In the genomic region with DNA sequence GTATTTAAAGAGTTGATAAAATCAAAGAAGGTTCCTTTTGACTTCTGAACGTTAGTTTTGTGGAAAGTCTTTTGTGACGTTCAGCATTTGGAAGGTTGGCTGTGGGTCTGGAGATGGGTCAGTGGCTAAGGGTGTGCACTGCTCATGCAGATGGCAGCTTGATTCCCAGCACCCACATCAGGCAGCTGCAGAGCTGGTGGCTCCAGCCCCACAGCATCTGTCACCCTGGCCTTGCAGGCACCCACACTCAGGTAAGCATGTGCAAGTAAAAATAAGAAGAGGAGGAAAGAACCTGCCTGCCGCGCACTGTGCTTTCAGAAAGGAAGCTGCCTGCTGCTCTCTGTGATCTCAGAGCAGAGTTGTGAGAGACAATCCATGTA, we compare ENCODE assay signal across 29 mouse cellular contexts. TPM values are rescaled to one million over a fixed set of nuclear protein-coding genes. Genes with fewer than 3 reads are reported as not detected.
A peak's percentile ranks its signal among the peaks of the same experiment; 100 is the strongest.
DNase-seq lines count a peak whose midpoint lies in the region; ATAC-seq and TF ChIP-seq lines count a peak whose summit lies in the region.
"Had no signal": no experiment of that assay in that cellular context is flagged by ENCODE, and none has a peak within 500 bp of the region (broad histone marks: within the 10 kb centered on the region; RNA-seq: fewer than 3 reads in every experiment).

No protein-coding gene starts in this region.

- TF ChIP-seq EP300 in stomach, postnatal 0 days (optimal IDR thresholded peaks at IDR 0.05): no peak

- peaks cover 76% of the 10 kb centered on the region for H3K4me1 ChIP-seq in limb, embryonic 13.5 days
- peaks cover 48% of the 10 kb centered on the region for H3K4me1 ChIP-seq in limb, embryonic 10.5 days
- H3K4me1 ChIP-seq in stomach, postnatal 0 days (replicated peaks; ENCODE audit: control insufficient read depth, insufficient read depth): peaks cover 14% of the 10 kb centered on the region
- peaks cover 47% of the 10 kb centered on the region for H3K4me1 ChIP-seq in kidney, embryonic 14.5 days (ENCODE audit: control insufficient read depth, insufficient read depth, low read length)

- no peak for TF ChIP-seq CTCF in stomach, postnatal 0 days (IDR thresholded peaks at IDR 0.05; ENCODE audit: low read depth)

- H3K4me2 ChIP-seq in limb, embryonic 13.5 days (replicated peaks): no peak overlapping the region
- no peak overlapping the region for H3K4me2 ChIP-seq in stomach, postnatal 0 days (replicated peaks; ENCODE audit: low read depth)
- no peak overlapping the region for H3K4me2 ChIP-seq in kidney, embryonic 14.5 days (replicated peaks; ENCODE audit: low read depth, low read length)
- H3K4me2 ChIP-seq: limb, embryonic 15.5 days; neural tube, embryonic 15.5 days had no signal

- 80% methylated on average over 4 of the region's 4 CpGs for WGBS in limb, embryonic 13.5 days
- 85% methylated on average over 4 of the region's 4 CpGs for WGBS in limb, embryonic 10.5 days
- 45% methylated on average over 4 of the region's 4 CpGs for WGBS in stomach, postnatal 0 days
- 70% methylated on average over 4 of the region's 4 CpGs for WGBS in kidney, embryonic 14.5 days

- no peaks in the 10 kb centered on the region for H3K27me3 ChIP-seq in limb, embryonic 13.5 days
- no peaks in the 10 kb centered on the region for H3K27me3 ChIP-seq in limb, embryonic 10.5 days (ENCODE audit: low read depth, poor library complexity, severe bottlenecking)
- H3K27me3 ChIP-seq in stomach, postnatal 0 days (ENCODE audit: control insufficient read depth, insufficient read depth, low read length): no peaks in the 10 kb centered on the region
- H3K27me3 ChIP-seq in kidney, embryonic 14.5 days (ENCODE audit: control insufficient read depth, insufficient read depth, low read length): no peaks in the 10 kb centered on the region
- H3K27me3 ChIP-seq: limb, embryonic 15.5 days; neural tube, embryonic 15.5 days had no signal

- no peaks in the 10 kb centered on the region; the same call in 1 of the 2 replicates for H3K36me3 ChIP-seq in limb, embryonic 13.5 days
- peaks cover 24% of the 10 kb centered on the region for H3K36me3 ChIP-seq in limb, embryonic 10.5 days
- H3K36me3 ChIP-seq in stomach, postnatal 0 days (ENCODE audit: control insufficient read depth, insufficient read depth, low read length): no peaks in the 10 kb centered on the region
- no peaks in the 10 kb centered on the region for H3K36me3 ChIP-seq in kidney, embryonic 14.5 days (ENCODE audit: control insufficient read depth, insufficient read depth, low read length)
- H3K36me3 ChIP-seq: neural tube, embryonic 15.5 days had no signal

- H3K9ac ChIP-seq in limb, embryonic 13.5 days: no peak overlapping the region
- no peak overlapping the region for H3K9ac ChIP-seq in stomach, postnatal 0 days (ENCODE audit: low read length)
- no peak overlapping the region for H3K9ac ChIP-seq in kidney, embryonic 14.5 days (ENCODE audit: low read depth, low read length)
- H3K9ac ChIP-seq: limb, embryonic 15.5 days; liver, embryonic 14.5 days; neural tube, embryonic 15.5 days had no signal

- ATAC-seq in CD4-positive, CD25-positive, alpha-beta regulatory T cell, adult 4 months: no peak
- ATAC-seq in limb, embryonic 13.5 days (ENCODE audit: low FRiP score, low read depth): no peak
- no peak for ATAC-seq in stomach, postnatal 0 days (ENCODE audit: low FRiP score, low TSS enrichment)
- ATAC-seq in kidney, embryonic 14.5 days (ENCODE audit: low FRiP score, low TSS enrichment): no peak
- ATAC-seq: forebrain, embryonic 16.5 days had no signal

- H3K4me3 ChIP-seq in limb, embryonic 13.5 days: no peak overlapping the region
- no peak overlapping the region for H3K4me3 ChIP-seq in limb, embryonic 10.5 days
- no peak overlapping the region for H3K4me3 ChIP-seq in stomach, postnatal 0 days (ENCODE audit: low read depth, low read length)
- H3K4me3 ChIP-seq in kidney, embryonic 14.5 days (ENCODE audit: low read length): no peak overlapping the region
- H3K4me3 ChIP-seq: gastrocnemius, adult 2 months; hindbrain, embryonic 10.5 days; layer of hippocampus, adult 2 months; limb, embryonic 15.5 days; midbrain, embryonic 10.5 days; myocyte; neural tube, embryonic 15.5 days had no signal

- peak overlapping the region; percentile 39; the same call in 1 of the 2 replicates for H3K27ac ChIP-seq in limb, embryonic 13.5 days
- H3K27ac ChIP-seq in limb, embryonic 10.5 days: no peak overlapping the region
- peak overlapping the region; percentile 67 for H3K27ac ChIP-seq in stomach, postnatal 0 days (replicated peaks)
- no peak overlapping the region for H3K27ac ChIP-seq in kidney, embryonic 14.5 days (ENCODE audit: low read depth, low read length)
- H3K27ac ChIP-seq: gastrocnemius, adult 2 months; hindbrain, embryonic 10.5 days; layer of hippocampus, adult 2 months; limb, embryonic 15.5 days; liver, embryonic 14.5 days; midbrain, embryonic 10.5 days; neural tube, embryonic 15.5 days had no signal

- DNase-seq in CD4-positive, CD25-positive, alpha-beta regulatory T cell, adult 2 months (ENCODE audit: low read depth, low spot score): peak; percentile 25
- DNase-seq in limb, embryonic 10.5 days (ENCODE audit: low spot score): no peak
- peak; percentile 35 for DNase-seq in thymus, postnatal 4 days
- DNase-seq in thymus, postnatal 25 days: no peak
- DNase-seq in stomach, postnatal 0 days (ENCODE audit: low spot score): no peak
- DNase-seq: adrenal gland, postnatal 14 days; cerebellum, adult 11 months; cerebellum, adult 9-10 months; cerebellum, postnatal 36 days; gastrocnemius, adult 2 months; heart, postnatal 14 days; kidney, adult 9 months; kidney, postnatal 25 days; lung, adult 2 months; lung, postnatal 14 days; retina, postnatal 1 day; right cerebral cortex, postnatal 14 days; thymus, adult 2 months had no signal

- no peaks in the 10 kb centered on the region for H3K9me3 ChIP-seq in limb, embryonic 13.5 days
- no peaks in the 10 kb centered on the region for H3K9me3 ChIP-seq in limb, embryonic 10.5 days (replicated peaks)
- H3K9me3 ChIP-seq in stomach, postnatal 0 days (ENCODE audit: control insufficient read depth, low read length): no peaks in the 10 kb centered on the region
- no peaks in the 10 kb centered on the region for H3K9me3 ChIP-seq in kidney, embryonic 14.5 days (ENCODE audit: control insufficient read depth, low read length)
- H3K9me3 ChIP-seq: hindbrain, embryonic 10.5 days; limb, embryonic 15.5 days; midbrain, embryonic 10.5 days; neural tube, embryonic 15.5 days had no signal

RNA-seq across cellular contexts. Expression of a gene that starts 58.7 kb away (rescaled TPM):
- polyA plus RNA-seq in CD4-positive, CD25-positive, alpha-beta regulatory T cell, adult 4 months (2017; shearing (Covaris generic)): 10 to 100 TPM; 12.5 to 16.0 TPM
- 12.4 and 12.5 TPM in 2 replicates for polyA plus RNA-seq in limb, embryonic 13.5 days (2015; fragmentation: Nextera tagmentation; extraction: Ambion mirVana)
- polyA plus RNA-seq in limb, embryonic 10.5 days (2016; fragmentation: Nextera tagmentation; extraction: Ambion mirVana): 10.7 and 12.5 TPM in 2 replicates
- polyA plus RNA-seq in stomach, postnatal 0 days (2015; fragmentation: Nextera tagmentation; extraction: Ambion mirVana): 5.6 and 5.9 TPM in 2 replicates
- 17.1 and 19.2 TPM in 2 replicates for polyA plus RNA-seq in kidney, embryonic 14.5 days (2014; fragmentation: Nextera tagmentation; extraction: Ambion mirVana)

Comparison
In these comparisons a context has a peak if more than half of its experiments do, and no peak if none do; other contexts are left out.
1. DNase-seq: peak in CD4-positive, CD25-positive, alpha-beta regulatory T cell, adult 2 months (single experiment) and thymus, postnatal 4 days (single experiment); none in limb, embryonic 10.5 days (single experiment), thymus, postnatal 25 days (single experiment) and stomach, postnatal 0 days (single experiment).
2. H3K27ac ChIP-seq: peak in limb, embryonic 13.5 days (single experiment) and stomach, postnatal 0 days (single experiment); none in limb, embryonic 10.5 days (single experiment) and kidney, embryonic 14.5 days (single experiment).